Mouse (Mus musculus): ENCODE measurements around the gene Cxcl5. TPM values are rescaled to one million over a fixed set of nuclear protein-coding genes. Genes with fewer than 3 reads are reported as not detected.

Cxcl5 gene
- polyA plus RNA-seq, 1 experiment, result 0.38 TPM

DNA sequence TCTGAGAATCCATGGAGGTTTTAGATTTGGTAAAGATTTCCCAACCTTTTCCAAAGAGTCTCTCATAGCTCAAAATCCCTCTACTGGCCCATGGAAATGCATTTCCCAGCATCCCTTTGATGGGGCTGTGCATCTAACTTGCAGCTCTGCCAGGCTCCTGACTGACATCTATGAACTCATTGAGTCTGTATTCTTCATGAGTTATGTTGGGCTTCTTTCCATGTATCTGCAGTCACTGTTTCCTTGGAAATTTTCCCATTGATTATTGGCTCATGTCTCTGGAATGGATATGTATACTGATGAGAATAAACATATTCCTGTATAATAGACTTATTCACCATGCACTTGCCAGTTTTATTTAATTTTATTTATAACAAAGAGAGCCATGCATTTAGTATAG is 46.9 kb downstream of the Cxcl5 start:
- TF ChIP-seq POLR2A (IDR thresholded peaks at IDR 0.05; ENCODE audit: extremely low read depth, insufficient read depth, low read length) (no peak), CTCF (IDR thresholded peaks at IDR 0.05; ENCODE audit: extremely low read depth, insufficient read depth, low read length) (no peak)
- Histone ChIP-seq H3K4me1 (ENCODE audit: control insufficient read depth, insufficient read depth, low read length) (no peaks in the 10 kb centered on the region), H3K4me3 (ENCODE audit: insufficient read depth, low read length) (no peak overlapping the region)

GRCm38 (mm10) chr5:90807176-90807950 is 48.2 kb downstream of the Cxcl5 start:
- Histone ChIP-seq H3K4me1 (ENCODE audit: control insufficient read depth, insufficient read depth, low read length) (no peaks in the 10 kb centered on the region), H3K27ac (ENCODE audit: insufficient read depth, low read length) (no peak overlapping the region), H3K4me3 (ENCODE audit: insufficient read depth, low read length) (no peak overlapping the region)
- no peak for TF ChIP-seq CTCF (IDR thresholded peaks at IDR 0.05; ENCODE audit: extremely low read depth, insufficient read depth, low read length)
- no peak for TF ChIP-seq POLR2A (IDR thresholded peaks at IDR 0.05; ENCODE audit: extremely low read depth, insufficient read depth, low read length)

More for the DNA sequence above, 46.9 kb downstream of the Cxcl5 start:
- no peak overlapping the region for H3K27ac ChIP-seq (ENCODE audit: insufficient read depth, low read length)

Other genes starting within 250 kb of the Cxcl5 start
- gene Afm, start 240.4 kb upstream of the Cxcl5 start, polyA plus RNA-seq (2012; rRNA removed), result not detected in 2 replicates
- gene 5830473C10Rik, start 198.3 kb upstream of the Cxcl5 start, polyA plus RNA-seq (2012; rRNA removed), result 0.11 and 0.13 TPM in 2 replicates
- gene Rassf6, start 118.7 kb upstream of the Cxcl5 start, polyA plus RNA-seq (2012; rRNA removed), result 0.45 and 1.1 TPM in 2 replicates
- 0.08 and 0.36 TPM in 2 replicates for gene Ppbp, start 9.2 kb downstream of the Cxcl5 start, polyA plus RNA-seq (2012; rRNA removed)
- gene Pf4, start 13.1 kb downstream of the Cxcl5 start, polyA plus RNA-seq (2012; rRNA removed), result 5.0 and 6.5 TPM in 2 replicates
- gene Cxcl3, start 26.7 kb downstream of the Cxcl5 start, polyA plus RNA-seq (2012; rRNA removed), result not detected in 2 replicates
- not detected in 2 replicates for gene Cxcl15, start 35.2 kb downstream of the Cxcl5 start, polyA plus RNA-seq (2012; rRNA removed)
- gene Cxcl1, start 131.9 kb downstream of the Cxcl5 start, polyA plus RNA-seq (2012; rRNA removed), result 0.06 and 0.08 TPM in 2 replicates
- not detected in 2 replicates for gene Cxcl2, start 144.5 kb downstream of the Cxcl5 start, polyA plus RNA-seq (2012; rRNA removed)
- gene Mthfd2l, start 171.8 kb downstream of the Cxcl5 start, polyA plus RNA-seq (2012; rRNA removed), result 16.7 and 18.2 TPM in 2 replicates

Data from cortical plate, adult 2 months (tissue).